Mouse (Mus musculus): ENCODE measurements at regions not wholly inside any gene's neighbourhood (a gene's known extent, or its start where the extent isn't known, plus 50 kb on each side); places are given as distances from the start of the nearest gene placed in this dataset.
"Not testable (repeated sequence)": the region's sequence is repeated elsewhere in the genome, so short reads cannot be mapped to it uniquely, and the experiment has no call there.

- TF ChIP-seq CTCF (IDR thresholded peaks at IDR 0.05; ENCODE audit: low read depth): no peak
- Histone ChIP-seq H3K9ac (ENCODE audit: low read depth, low read length) (no peak overlapping the region), H3K4me2 (replicated peaks; ENCODE audit: low read depth) (no peak overlapping the region), H3K9me3 (ENCODE audit: control insufficient read depth) (no peaks in the 10 kb centered on the region), H3K36me3 (ENCODE audit: control insufficient read depth, insufficient read depth) (no peaks in the 10 kb centered on the region), H3K4me3 (ENCODE audit: low read depth, low read length) (no peak overlapping the region), H3K4me1 (replicated peaks; ENCODE audit: control insufficient read depth, insufficient read depth, low read length) (no peaks in the 10 kb centered on the region), H3K27me3 (replicated peaks; ENCODE audit: control insufficient read depth, insufficient read depth, low read length) (no peaks in the 10 kb centered on the region), H3K27ac (ENCODE audit: low read depth, low read length) (no peak overlapping the region)
- no peak for ATAC-seq
- WGBS: 41% methylated on average over 4 of the region's 4 CpGs
Measured at GRCm38 (mm10) chr9:83719811-83720210, 86.3 kb downstream of the Elovl4 start.

- not testable (repeated sequence) for H3K9ac ChIP-seq (ENCODE audit: low read depth, low read length); H3K4me1 ChIP-seq (replicated peaks; ENCODE audit: control insufficient read depth, insufficient read depth, low read length); H3K36me3 ChIP-seq (ENCODE audit: control insufficient read depth, insufficient read depth); H3K27me3 ChIP-seq (replicated peaks; ENCODE audit: control insufficient read depth, insufficient read depth, low read length); H3K9me3 ChIP-seq (ENCODE audit: control insufficient read depth); H3K4me2 ChIP-seq (replicated peaks; ENCODE audit: low read depth); H3K4me3 ChIP-seq (ENCODE audit: low read depth, low read length); ATAC-seq; H3K27ac ChIP-seq (ENCODE audit: low read depth, low read length)
- 91% methylated on average over 2 of the region's 2 CpGs for WGBS
Measured at GRCm38 (mm10) chr9:83718084-83718483, 88.0 kb downstream of the Elovl4 start.

GRCm38 (mm10) chr9:83716101-83716763 lies 89.8 kb downstream of the Elovl4 start:
- ATAC-seq: no peak
- no peaks in the 10 kb centered on the region for H3K36me3 ChIP-seq (ENCODE audit: control insufficient read depth, insufficient read depth)
- 62% methylated on average over 5 of the region's 5 CpGs for WGBS
- H3K4me3 ChIP-seq (ENCODE audit: low read depth, low read length): no peak overlapping the region
- no peak overlapping the region for H3K9ac ChIP-seq (ENCODE audit: low read depth, low read length)
- H3K27me3 ChIP-seq (replicated peaks; ENCODE audit: control insufficient read depth, insufficient read depth, low read length): no peaks in the 10 kb centered on the region
- H3K9me3 ChIP-seq (ENCODE audit: control insufficient read depth): no peaks in the 10 kb centered on the region
- TF ChIP-seq CTCF (IDR thresholded peaks at IDR 0.05; ENCODE audit: low read depth): no peak
- H3K4me1 ChIP-seq (replicated peaks; ENCODE audit: control insufficient read depth, insufficient read depth, low read length): no peaks in the 10 kb centered on the region
- H3K27ac ChIP-seq (ENCODE audit: low read depth, low read length): no peak overlapping the region
- H3K4me2 ChIP-seq (replicated peaks; ENCODE audit: low read depth): no peak overlapping the region

GRCm38 (mm10) chr9:83707361-83707760 lies 98.7 kb downstream of the Elovl4 start:
- Histone ChIP-seq H3K27ac (ENCODE audit: low read depth, low read length) (no peak overlapping the region), H3K4me1 (replicated peaks; ENCODE audit: control insufficient read depth, insufficient read depth, low read length) (no peaks in the 10 kb centered on the region), H3K9me3 (ENCODE audit: control insufficient read depth) (no peaks in the 10 kb centered on the region), H3K4me2 (replicated peaks; ENCODE audit: low read depth) (no peak overlapping the region), H3K9ac (ENCODE audit: low read depth, low read length) (no peak overlapping the region), H3K27me3 (replicated peaks; ENCODE audit: control insufficient read depth, insufficient read depth, low read length) (no peaks in the 10 kb centered on the region), H3K36me3 (ENCODE audit: control insufficient read depth, insufficient read depth) (no peaks in the 10 kb centered on the region), H3K4me3 (ENCODE audit: low read depth, low read length) (no peak overlapping the region)
- ATAC-seq: no peak
- no peak for TF ChIP-seq CTCF (IDR thresholded peaks at IDR 0.05; ENCODE audit: low read depth)
- WGBS: 66% methylated on average over 3 of the region's 3 CpGs

GRCm38 (mm10) chr9:83706071-83706470 lies 100.0 kb downstream of the Elovl4 start:
- TF ChIP-seq CTCF (IDR thresholded peaks at IDR 0.05; ENCODE audit: low read depth): no peak
- no peak for ATAC-seq
- WGBS: 80% methylated on average over 6 of the region's 6 CpGs

GRCm38 (mm10) chr9:83704186-83704585 lies 101.9 kb downstream of the Elovl4 start:
- H3K27me3 ChIP-seq (replicated peaks; ENCODE audit: control insufficient read depth, insufficient read depth, low read length): no peaks in the 10 kb centered on the region
- no peak for TF ChIP-seq CTCF (IDR thresholded peaks at IDR 0.05; ENCODE audit: low read depth)
- H3K9me3 ChIP-seq (ENCODE audit: control insufficient read depth): no peaks in the 10 kb centered on the region
- no peak overlapping the region for H3K4me3 ChIP-seq (ENCODE audit: low read depth, low read length)
- no peaks in the 10 kb centered on the region for H3K4me1 ChIP-seq (replicated peaks; ENCODE audit: control insufficient read depth, insufficient read depth, low read length)
- H3K36me3 ChIP-seq (ENCODE audit: control insufficient read depth, insufficient read depth): no peaks in the 10 kb centered on the region
- no peak overlapping the region for H3K4me2 ChIP-seq (replicated peaks; ENCODE audit: low read depth)
- H3K27ac ChIP-seq (ENCODE audit: low read depth, low read length): no peak overlapping the region
- no peak overlapping the region for H3K9ac ChIP-seq (ENCODE audit: low read depth, low read length)
- no peak for ATAC-seq

More at GRCm38 (mm10) chr9:83706071-83706470, 100.0 kb downstream of the Elovl4 start:
- H3K9ac ChIP-seq (ENCODE audit: low read depth, low read length): no peak overlapping the region
- no peaks in the 10 kb centered on the region for H3K9me3 ChIP-seq (ENCODE audit: control insufficient read depth)
- no peaks in the 10 kb centered on the region for H3K36me3 ChIP-seq (ENCODE audit: control insufficient read depth, insufficient read depth)
- H3K27me3 ChIP-seq (replicated peaks; ENCODE audit: control insufficient read depth, insufficient read depth, low read length): no peaks in the 10 kb centered on the region
- H3K4me2 ChIP-seq (replicated peaks; ENCODE audit: low read depth): no peak overlapping the region
- H3K4me3 ChIP-seq (ENCODE audit: low read depth, low read length): no peak overlapping the region
- H3K4me1 ChIP-seq (replicated peaks; ENCODE audit: control insufficient read depth, insufficient read depth, low read length): no peaks in the 10 kb centered on the region
- H3K27ac ChIP-seq (ENCODE audit: low read depth, low read length): no peak overlapping the region

GRCm38 (mm10) chr9:83700916-83701315 lies 105.2 kb downstream of the Elovl4 start:
- ATAC-seq: no peak
- H3K4me1 ChIP-seq (replicated peaks; ENCODE audit: control insufficient read depth, insufficient read depth, low read length): no peaks in the 10 kb centered on the region
- H3K27ac ChIP-seq (ENCODE audit: low read depth, low read length): no peak overlapping the region
- no peak for TF ChIP-seq CTCF (IDR thresholded peaks at IDR 0.05; ENCODE audit: low read depth)
- 90% methylated on average over 7 of the region's 7 CpGs for WGBS
- no peaks in the 10 kb centered on the region for H3K27me3 ChIP-seq (replicated peaks; ENCODE audit: control insufficient read depth, insufficient read depth, low read length)
- no peaks in the 10 kb centered on the region for H3K36me3 ChIP-seq (ENCODE audit: control insufficient read depth, insufficient read depth)
- no peak overlapping the region for H3K9ac ChIP-seq (ENCODE audit: low read depth, low read length)
- H3K4me2 ChIP-seq (replicated peaks; ENCODE audit: low read depth): no peak overlapping the region
- no peak overlapping the region for H3K4me3 ChIP-seq (ENCODE audit: low read depth, low read length)
- no peaks in the 10 kb centered on the region for H3K9me3 ChIP-seq (ENCODE audit: control insufficient read depth)
